Mouse (Mus musculus) kidney, embryonic 16.5 days (tissue): ENCODE measurements around the gene Krtap5-4. TPM values are rescaled to one million over a fixed set of nuclear protein-coding genes. Genes with fewer than 3 reads are reported as not detected.

Source experiments
- ATAC-seq: fragments of 200-750 bp; cut with Nextera tagmentation; 2 replicates; pipeline ENCODE4 v1.8.0; 2017; ENCODE audit warnings: moderate TSS enrichment; ENCODE audit not compliant: low FRiP score, low TSS enrichment
- H3K27ac ChIP-seq: fragments of 300-500 bp; sonication (generic); 2 replicates; pipeline ENCODE4 v1.5.1; 2014; ENCODE audit warnings: low read length
- H3K27me3 ChIP-seq: fragments of 300-500 bp; sonication (generic); 2 replicates; pipeline ENCODE4 v1.6.1; 2014; ENCODE audit warnings: low read length, control low read depth, mixed read lengths; ENCODE audit not compliant: insufficient read depth
- H3K36me3 ChIP-seq: fragments of 300-500 bp; sonication (generic); 2 replicates; pipeline ENCODE4 v1.6.1; 2014; ENCODE audit warnings: low read length, control low read depth, mixed read lengths; ENCODE audit not compliant: insufficient read depth
- H3K4me1 ChIP-seq: fragments of 300-500 bp; sonication (generic); 2 replicates; pipeline ENCODE4 v1.6.1; 2014; ENCODE audit warnings: low read length, control low read depth, mixed read lengths; ENCODE audit not compliant: insufficient read depth
- H3K4me2 ChIP-seq: fragments of 300-500 bp; sonication (generic); replicated peaks from 2 replicates; pipeline ENCODE4 v1.6.1; 2014; ENCODE audit warnings: low read depth, low read length
- H3K4me3 ChIP-seq: fragments of 300-500 bp; sonication (generic); 2 replicates; pipeline ENCODE4 v1.5.1; 2014; ENCODE audit warnings: mild to moderate bottlenecking, low read length
- H3K9ac ChIP-seq: fragments of 300-500 bp; sonication (generic); replicated peaks from 2 replicates; pipeline ENCODE4 v1.6.1; 2014; ENCODE audit warnings: low read length
- H3K9me3 ChIP-seq: fragments of 300-500 bp; sonication (generic); 2 replicates; pipeline ENCODE4 v1.6.1; 2016; ENCODE audit warnings: low read length, control low read depth
- WGBS: fragments of 180-500 bp; shearing (Covaris S2); extraction: QIAGEN DNeasy Blood & Tissue Kit; methylation state at CpG from one replicate; pipeline ENCODE4 v1.1.7; 2014; 5-methylcytosine and 5-hydroxymethylcytosine counted together
- polyA plus RNA-seq: library from polyadenylated mRNA; unstranded; fragments of >200 nt; fragmentation: Nextera tagmentation; extraction: Ambion mirVana; gene quantifications from 2 replicates; pipeline ENCODE4 v1.2.1, GENCODE M21; 2015

Krtap5-4 gene
- polyA plus RNA-seq, 1 experiment from 2014 or later = not detected

DNA sequence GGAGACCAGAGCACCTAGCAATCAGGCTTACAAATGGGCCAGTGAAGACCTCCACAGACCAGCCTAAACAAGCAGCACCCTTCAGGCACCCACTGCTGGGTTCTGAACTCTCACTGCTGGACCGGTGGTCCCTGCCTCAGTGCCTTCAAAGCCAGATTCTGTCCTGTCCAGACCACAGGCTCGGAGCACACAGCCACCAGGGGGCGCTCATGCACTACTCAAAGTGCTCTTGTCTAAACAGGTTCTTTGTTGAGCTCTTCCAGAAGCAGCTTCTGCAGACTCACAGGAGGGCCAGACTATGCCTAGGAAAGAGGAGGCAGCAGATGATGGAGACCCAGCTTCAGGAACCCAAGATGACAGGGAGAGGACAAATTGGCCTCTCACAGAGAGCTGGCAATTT is 30.9 kb downstream of the Krtap5-4 start:
- no peak overlapping the region for H3K27ac ChIP-seq

DNA sequence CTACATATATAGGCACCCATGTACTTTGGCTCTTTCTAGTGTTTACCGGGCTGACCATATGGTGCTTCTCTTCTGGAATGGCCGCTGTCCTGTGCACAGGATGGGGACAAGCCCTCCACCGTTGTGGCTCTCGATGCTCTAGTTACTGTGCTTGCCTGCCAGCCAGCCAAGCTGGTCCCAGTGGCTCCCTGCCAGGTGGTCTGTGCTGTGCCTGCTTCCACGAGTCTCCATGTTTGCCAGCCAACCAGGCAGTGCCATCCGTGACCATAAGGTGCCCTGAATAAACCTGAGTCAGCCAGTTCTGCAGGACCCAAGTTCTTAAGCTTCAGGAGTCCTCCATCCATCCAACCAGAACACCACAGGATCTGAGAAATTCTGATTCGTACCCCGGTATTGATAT is 31.8 kb downstream of the Krtap5-4 start:
- Histone ChIP-seq H3K9me3 (no peaks in the 10 kb centered on the region), H3K27ac (no peak overlapping the region), H3K4me2 (no peak overlapping the region), H3K4me3 (no peak overlapping the region), H3K36me3 (no peaks in the 10 kb centered on the region), H3K4me1 (peaks cover 4% of the 10 kb centered on the region), H3K27me3 (no peaks in the 10 kb centered on the region), H3K9ac (no peak overlapping the region)
- 82% methylated on average over 8 of the region's 8 CpGs for WGBS
- no peak for ATAC-seq

More for the DNA sequence above, 30.9 kb downstream of the Krtap5-4 start:
- Histone ChIP-seq H3K4me3 (no peak overlapping the region), H3K36me3 (no peaks in the 10 kb centered on the region), H3K27me3 (no peaks in the 10 kb centered on the region), H3K4me1 (peaks cover 12% of the 10 kb centered on the region), H3K9ac (no peak overlapping the region), H3K4me2 (no peak overlapping the region), H3K9me3 (no peaks in the 10 kb centered on the region)
- peak; percentile 75 for ATAC-seq
- 2% methylated on average over 3 of the region's 3 CpGs for WGBS

DNA sequence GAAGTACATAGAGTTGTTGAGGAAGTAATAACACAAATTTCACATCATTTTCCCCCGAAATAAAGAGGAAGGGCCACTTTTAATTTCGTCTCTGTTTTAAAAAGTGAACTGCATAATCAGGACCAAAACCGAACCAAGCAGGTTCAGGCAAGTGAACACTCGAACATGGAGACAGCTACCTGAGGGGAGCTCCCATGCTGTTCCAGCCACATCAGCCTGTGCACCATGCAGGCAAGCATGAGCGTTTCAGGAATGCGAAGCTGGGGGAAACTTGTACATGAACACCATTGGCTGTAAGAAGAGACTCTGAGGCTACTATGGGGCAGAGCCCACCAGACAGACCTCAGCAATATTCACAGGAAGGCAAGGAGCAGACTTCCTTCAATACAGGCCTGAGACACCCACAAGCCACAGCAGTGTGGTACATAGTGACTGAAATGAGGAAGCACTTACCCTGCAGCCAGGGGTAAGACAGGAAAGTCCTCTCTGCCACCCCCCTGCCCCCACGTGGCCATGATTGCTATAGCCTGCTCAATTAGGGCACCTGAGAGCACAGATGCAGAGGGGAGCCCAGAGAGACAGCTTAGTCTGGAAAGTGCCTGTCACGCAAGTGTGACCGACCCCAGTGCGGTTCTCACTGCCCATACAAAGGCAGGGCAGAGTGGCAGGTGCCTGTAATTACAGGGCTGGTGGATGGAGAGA is 37.1 kb downstream of the Krtap5-4 start:
- WGBS = 43% methylated on average over 10 of the region's 10 CpGs
- no peaks in the 10 kb centered on the region for H3K9me3 ChIP-seq
- no peak overlapping the region for H3K27ac ChIP-seq
- no peak overlapping the region for H3K9ac ChIP-seq
- H3K4me1 ChIP-seq = peaks cover 13% of the 10 kb centered on the region; the same call in 1 of the 2 replicates
- H3K4me3 ChIP-seq = no peak overlapping the region
- peak; percentile 47; the same call in 1 of the 2 replicates for ATAC-seq
- no peak overlapping the region for H3K4me2 ChIP-seq
- no peaks in the 10 kb centered on the region for H3K36me3 ChIP-seq
- no peaks in the 10 kb centered on the region for H3K27me3 ChIP-seq

DNA sequence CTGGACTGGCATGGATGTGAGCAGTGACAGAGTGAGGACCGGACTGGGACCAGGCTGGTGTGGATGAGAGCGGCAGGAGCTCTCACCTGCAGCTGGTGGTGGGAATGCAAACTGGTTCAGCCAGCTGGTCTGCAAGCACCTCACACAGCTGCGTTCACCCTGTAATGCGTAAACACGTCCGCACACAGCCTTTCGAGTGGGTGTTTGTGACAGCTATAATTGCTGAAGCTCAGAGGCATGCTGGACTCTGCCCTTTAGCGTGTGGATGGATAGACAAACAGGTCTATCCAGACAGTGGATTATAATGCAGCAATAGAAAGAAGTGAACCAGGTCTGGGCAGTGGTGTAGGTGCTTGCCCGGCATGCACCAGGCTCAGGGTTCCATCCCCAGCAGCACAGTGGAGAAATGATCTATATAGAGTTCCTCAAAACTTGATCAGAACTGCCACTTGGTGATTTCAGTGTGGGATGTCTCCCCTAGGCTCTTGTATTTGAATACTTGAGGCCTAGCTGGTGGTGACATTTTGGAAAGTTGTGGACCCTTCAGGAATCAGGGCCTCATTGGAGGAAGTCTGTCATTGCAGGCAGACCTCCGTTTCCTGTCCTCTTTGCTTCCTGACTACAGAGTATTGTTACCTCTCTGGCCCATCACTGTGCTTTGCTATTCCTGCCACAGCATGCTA is 38.4 kb downstream of the Krtap5-4 start:
- H3K4me2 ChIP-seq = no peak overlapping the region
- no peak for ATAC-seq
- H3K4me1 ChIP-seq = peaks cover 13% of the 10 kb centered on the region; the same call in 1 of the 2 replicates
- H3K27me3 ChIP-seq = no peaks in the 10 kb centered on the region
- H3K36me3 ChIP-seq = no peaks in the 10 kb centered on the region
- no peaks in the 10 kb centered on the region for H3K9me3 ChIP-seq
- H3K4me3 ChIP-seq = no peak overlapping the region
- H3K27ac ChIP-seq = no peak overlapping the region; the same call in 1 of the 2 replicates
- H3K9ac ChIP-seq = no peak overlapping the region
- 57% methylated on average over 10 of the region's 10 CpGs for WGBS

DNA sequence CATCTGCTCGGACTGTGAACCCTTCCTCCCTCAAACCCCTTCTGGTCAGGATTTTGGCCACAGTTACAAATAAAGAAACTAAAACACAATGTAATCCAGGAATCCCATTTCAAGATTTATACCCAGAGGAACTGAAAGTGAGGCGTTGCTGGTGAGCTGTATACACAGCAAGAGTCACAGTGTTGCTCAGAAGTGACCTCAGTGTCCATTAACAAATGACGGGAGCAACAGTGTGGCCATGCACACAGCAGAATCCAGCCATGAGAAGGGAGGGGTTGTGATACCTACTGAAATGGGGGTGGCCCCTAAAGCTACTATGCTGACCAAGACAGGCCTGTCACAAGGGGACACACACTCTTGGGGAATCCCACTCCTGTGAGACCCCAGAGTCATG is 38.9 kb downstream of the Krtap5-4 start:
- Histone ChIP-seq H3K9ac (no peak overlapping the region), H3K27me3 (no peaks in the 10 kb centered on the region), H3K4me3 (no peak overlapping the region), H3K4me1 (peaks cover 13% of the 10 kb centered on the region; the same call in 1 of the 2 replicates), H3K4me2 (no peak overlapping the region), H3K27ac (no peak overlapping the region; the same call in 1 of the 2 replicates), H3K36me3 (no peaks in the 10 kb centered on the region), H3K9me3 (no peaks in the 10 kb centered on the region)
- ATAC-seq = no peak
- 54% methylated on average over 3 of the region's 3 CpGs for WGBS

DNA sequence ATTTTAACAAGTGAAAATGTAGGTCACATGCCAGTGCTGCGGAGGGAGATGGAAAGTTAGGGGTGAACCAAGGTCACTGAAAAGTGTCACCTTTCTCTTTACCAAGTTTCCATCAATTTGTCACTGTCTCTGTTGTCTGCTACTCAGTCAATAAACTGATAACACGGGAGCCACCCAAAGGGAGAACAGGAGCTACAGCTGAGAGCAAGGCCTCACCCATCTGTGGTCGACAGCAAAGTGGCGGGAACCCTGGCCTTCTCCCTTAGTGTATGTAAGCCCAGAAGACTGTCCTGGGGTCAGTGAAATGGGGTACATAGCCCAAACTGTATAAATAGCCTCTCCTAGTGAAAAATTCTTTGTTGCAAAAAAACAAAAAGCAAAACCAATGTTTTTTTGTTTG is 44.2 kb downstream of the Krtap5-4 start:
- no peak overlapping the region for H3K4me3 ChIP-seq
- H3K36me3 ChIP-seq = no peaks in the 10 kb centered on the region
- ATAC-seq = no peak
- no peak overlapping the region for H3K27ac ChIP-seq
- H3K9ac ChIP-seq = no peak overlapping the region
- H3K27me3 ChIP-seq = no peaks in the 10 kb centered on the region
- peaks cover 11% of the 10 kb centered on the region for H3K4me1 ChIP-seq
- H3K9me3 ChIP-seq = no peaks in the 10 kb centered on the region
- WGBS = 64% methylated on average over 4 of the region's 4 CpGs
- no peak overlapping the region for H3K4me2 ChIP-seq

DNA sequence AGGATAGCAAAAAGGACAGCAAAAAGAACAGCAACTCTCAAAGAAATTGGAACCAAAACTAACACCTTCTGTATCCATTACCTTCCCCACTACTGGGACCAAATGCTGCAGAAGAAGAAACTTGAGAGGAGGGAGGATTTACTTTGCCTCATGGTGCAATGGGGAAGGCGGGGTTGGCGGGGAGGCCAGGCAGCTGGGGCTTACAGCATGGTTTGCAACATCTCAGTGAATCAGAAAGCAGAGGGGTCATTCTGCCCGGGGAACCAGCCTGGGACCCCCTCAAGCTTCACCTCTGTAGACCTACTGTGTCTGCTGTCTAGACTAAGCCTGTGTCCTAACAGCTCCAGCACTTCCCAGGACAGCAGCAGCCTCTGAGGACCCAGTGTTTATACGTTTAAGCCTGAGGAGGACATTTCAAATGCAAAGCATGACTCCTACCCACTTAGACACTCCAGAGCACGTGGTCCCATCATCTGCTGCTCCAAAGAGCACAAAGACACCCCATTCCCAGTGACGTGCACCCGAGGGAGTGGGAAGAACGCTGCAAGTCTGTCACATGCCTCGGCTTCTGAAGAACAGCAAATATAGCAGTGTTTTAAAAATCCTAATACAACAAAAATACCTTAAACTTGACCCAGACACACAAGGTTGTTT is 46.1 kb downstream of the Krtap5-4 start:
- Histone ChIP-seq H3K27me3 (no peaks in the 10 kb centered on the region), H3K9me3 (no peaks in the 10 kb centered on the region), H3K4me2 (no peak overlapping the region), H3K36me3 (no peaks in the 10 kb centered on the region), H3K27ac (peak overlapping the region; percentile 27; the same call in 1 of the 2 replicates), H3K4me1 (peaks cover 11% of the 10 kb centered on the region), H3K4me3 (no peak overlapping the region), H3K9ac (no peak overlapping the region)
- ATAC-seq = peak; percentile 70
- 24% methylated on average over 9 of the region's 9 CpGs for WGBS

DNA sequence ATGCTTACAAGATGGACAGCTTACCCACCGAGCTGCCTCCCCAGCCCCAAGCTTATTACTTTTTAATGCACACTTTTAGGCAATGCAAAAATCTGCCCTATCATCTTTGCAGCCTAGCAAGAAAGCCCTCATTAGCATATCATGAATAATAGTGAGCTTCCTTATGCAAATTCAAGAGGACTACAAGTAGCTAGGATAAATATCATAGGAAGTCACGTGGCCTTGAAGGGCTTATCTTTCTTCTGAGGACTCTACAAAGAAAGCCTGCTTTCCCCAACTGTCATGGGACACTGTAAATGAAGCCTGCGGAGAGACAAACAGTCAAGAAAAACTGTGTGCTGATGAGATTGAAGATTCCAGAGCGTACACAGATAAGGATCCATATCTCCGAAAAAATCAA is 48.2 kb downstream of the Krtap5-4 start:
- no peak for ATAC-seq
- H3K4me3 ChIP-seq = no peak overlapping the region
- no peaks in the 10 kb centered on the region for H3K27me3 ChIP-seq
- WGBS = 49% methylated on average over 5 of the region's 5 CpGs
- H3K9ac ChIP-seq = no peak overlapping the region
- peaks cover 11% of the 10 kb centered on the region for H3K4me1 ChIP-seq
- no peak overlapping the region for H3K4me2 ChIP-seq
- 0 out of 2 replicates have a peak overlapping the region, but pooled peaks have one; percentile 36 for H3K27ac ChIP-seq
- no peaks in the 10 kb centered on the region for H3K9me3 ChIP-seq
- no peaks in the 10 kb centered on the region for H3K36me3 ChIP-seq

DNA sequence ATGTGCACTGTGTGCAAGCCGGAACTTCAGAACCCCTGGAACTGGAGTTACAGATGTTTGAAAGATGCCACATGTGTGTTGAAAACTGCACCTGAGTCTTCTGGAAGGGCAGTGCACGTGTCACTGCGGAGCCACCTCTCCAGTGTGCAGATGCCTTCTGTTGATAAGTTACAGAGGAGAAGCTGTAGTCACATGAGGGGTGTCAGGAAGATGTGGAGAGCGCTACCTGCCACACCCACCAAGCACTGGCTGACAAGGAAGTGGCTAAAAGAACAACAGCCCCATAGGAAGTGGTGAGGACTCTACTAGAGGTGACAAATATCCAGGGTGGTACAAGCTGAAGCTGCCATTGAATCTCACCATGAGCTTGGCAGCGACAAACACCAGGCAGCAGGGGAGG is 50.5 kb downstream of the Krtap5-4 start:
- no peak overlapping the region for H3K9ac ChIP-seq
- H3K4me1 ChIP-seq = peaks cover 11% of the 10 kb centered on the region
- H3K27ac ChIP-seq = no peak overlapping the region
- no peaks in the 10 kb centered on the region for H3K9me3 ChIP-seq
- no peak overlapping the region for H3K4me2 ChIP-seq
- no peak overlapping the region for H3K4me3 ChIP-seq
- 72% methylated on average over 5 of the region's 5 CpGs for WGBS
- ATAC-seq = no peak
- no peaks in the 10 kb centered on the region for H3K27me3 ChIP-seq
- H3K36me3 ChIP-seq = no peaks in the 10 kb centered on the region
